30 mouse cellular contexts compared by ENCODE assay signal in the genomic region with DNA sequence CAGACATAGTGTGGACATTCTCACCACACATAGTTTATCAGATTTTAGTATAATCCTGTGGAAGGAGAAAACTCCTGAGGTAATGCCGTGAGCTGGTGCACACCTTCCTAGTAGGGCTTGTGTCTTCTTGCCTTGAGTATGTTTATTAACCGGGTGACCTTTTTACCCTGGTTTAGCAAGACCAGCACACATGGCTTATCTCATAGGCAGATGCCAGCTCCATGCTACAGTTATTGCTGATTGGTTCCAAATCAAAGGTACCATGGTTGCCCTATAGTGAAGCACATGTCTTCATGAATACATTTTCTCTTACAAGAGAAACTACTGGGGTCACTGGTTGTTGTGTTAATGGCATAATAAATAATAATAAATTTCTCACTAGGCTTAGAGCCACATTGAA. TPM values are rescaled to one million over a fixed set of nuclear protein-coding genes. Genes with fewer than 3 reads are reported as not detected.
"Had no signal": no experiment of that assay in that cellular context is flagged by ENCODE, and none has a peak within 500 bp of the region (broad histone marks: within the 10 kb centered on the region; RNA-seq: fewer than 3 reads in every experiment).

No protein-coding gene starts in this region.

- H3K27ac ChIP-seq: embryonic facial prominence, embryonic 10.5 days; embryonic facial prominence, embryonic 12.5 days; embryonic facial prominence, embryonic 13.5 days; embryonic facial prominence, embryonic 15.5 days; forebrain, embryonic 10.5 days; forebrain, embryonic 12.5 days; forebrain, embryonic 13.5 days; gastrocnemius, adult 2 months; heart, adult 2 months had no signal

- H3K36me3 ChIP-seq: embryonic facial prominence, embryonic 10.5 days; embryonic facial prominence, embryonic 12.5 days; embryonic facial prominence, embryonic 13.5 days; embryonic facial prominence, embryonic 15.5 days; forebrain, embryonic 10.5 days; forebrain, embryonic 12.5 days had no signal

- H3K4me3 ChIP-seq: embryonic facial prominence, embryonic 10.5 days; embryonic facial prominence, embryonic 12.5 days; embryonic facial prominence, embryonic 13.5 days; embryonic facial prominence, embryonic 15.5 days; erythroblast, embryonic 14.5 days; forebrain, embryonic 10.5 days; forebrain, embryonic 12.5 days; forebrain, embryonic 13.5 days; gastrocnemius, adult 2 months; heart, adult 2 months had no signal

- H3K4me1 ChIP-seq: embryonic facial prominence, embryonic 10.5 days; embryonic facial prominence, embryonic 12.5 days; embryonic facial prominence, embryonic 13.5 days; embryonic facial prominence, embryonic 15.5 days; forebrain, embryonic 10.5 days; forebrain, embryonic 12.5 days; forebrain, embryonic 13.5 days had no signal

- DNase-seq: cerebellum, adult 18-20 months; cerebellum, adult 2 months; cerebellum, adult 8-10 months; cerebellum, adult 9-10 months; cerebellum, adult 9-11 months; cerebellum, postnatal 10 days; cerebellum, postnatal 14 days; cerebellum, postnatal 25 days; cerebellum, postnatal 36 days; embryo, embryonic 11 days; forebrain, postnatal 0 days; gastrocnemius, adult 2 months; gastrocnemius, postnatal 10 days; gastrocnemius, postnatal 14 days; gastrocnemius, postnatal 25 days; gastrocnemius, postnatal 36 days; heart, adult 18-20 months; heart, adult 2 months had no signal

- H3K27me3 ChIP-seq: embryonic facial prominence, embryonic 12.5 days; embryonic facial prominence, embryonic 13.5 days; embryonic facial prominence, embryonic 15.5 days; forebrain, embryonic 12.5 days; forebrain, embryonic 13.5 days had no signal

- ATAC-seq: forebrain, embryonic 13.5 days; forebrain, embryonic 14.5 days; forebrain, embryonic 16.5 days; forebrain, postnatal 0 days had no signal

- H3K9me3 ChIP-seq: embryonic facial prominence, embryonic 10.5 days; embryonic facial prominence, embryonic 12.5 days; embryonic facial prominence, embryonic 13.5 days; embryonic facial prominence, embryonic 15.5 days; forebrain, embryonic 10.5 days; forebrain, embryonic 12.5 days; forebrain, embryonic 13.5 days had no signal

- H3K9ac ChIP-seq: embryonic facial prominence, embryonic 12.5 days; embryonic facial prominence, embryonic 13.5 days; embryonic facial prominence, embryonic 15.5 days; forebrain, embryonic 12.5 days; forebrain, embryonic 13.5 days; forebrain, postnatal 0 days had no signal

- H3K4me2 ChIP-seq: embryonic facial prominence, embryonic 12.5 days; embryonic facial prominence, embryonic 13.5 days; embryonic facial prominence, embryonic 15.5 days; forebrain, embryonic 12.5 days; forebrain, embryonic 13.5 days had no signal

RNA-seq across cellular contexts. Expression of a gene that starts 38.1 kb away (rescaled TPM):
- polyA plus RNA-seq: embryonic facial prominence, embryonic 11.5 days; embryonic facial prominence, embryonic 12.5 days; erythroblast, embryonic 14.5 days; forebrain, embryonic 11.5 days; forebrain, embryonic 13.5 days had no signal
